Mouse (Mus musculus): Measurements from ENCODE around the gene Tlr5. TPM values are rescaled to one million over a fixed set of nuclear protein-coding genes. Genes with fewer than 3 reads are reported as not detected.

The Tlr5 gene
- 0.33 and 0.42 TPM in 2 replicates for polyA plus RNA-seq (2016; fragmentation: Nextera tagmentation; extraction: Ambion mirVana)

- Histone ChIP-seq H3K27ac (peak within 1 kb of the TSS; percentile 84), H3K4me3 (peak within 1 kb of the TSS; percentile 56), H3K27me3 (ENCODE audit: insufficient read depth, poor library complexity, severe bottlenecking) (peaks cover 50% of the 10 kb centered on the region), H3K4me1 (replicated peaks) (peaks cover 53% of the 10 kb centered on the region), H3K36me3 (no peaks in the 10 kb centered on the region), H3K9me3 (no peaks in the 10 kb centered on the region)
- DNase-seq (ENCODE audit: low spot score): peak; percentile 64
- 22% methylated on average over 21 of the region's 21 CpGs for WGBS
These were observed at the start of gene Tlr5 for GRCm38 (mm10) chr1:182954287-182955046. TSS of gene Tlr5 (plus strand) at chr1:182954788.

GRCm38 (mm10) chr1:182905669-182906068 is 48.9 kb upstream of the Tlr5 start:
- peaks cover 30% of the 10 kb centered on the region for H3K4me1 ChIP-seq (replicated peaks)
- H3K4me3 ChIP-seq: no peak overlapping the region
- H3K36me3 ChIP-seq: no peaks in the 10 kb centered on the region
- 88% methylated on average over 3 of the region's 3 CpGs for WGBS
- DNase-seq (ENCODE audit: low spot score): no peak
- no peaks in the 10 kb centered on the region for H3K9me3 ChIP-seq
- no peaks in the 10 kb centered on the region for H3K27me3 ChIP-seq (ENCODE audit: insufficient read depth, poor library complexity, severe bottlenecking)
- no peak overlapping the region for H3K27ac ChIP-seq

- Histone ChIP-seq H3K4me1 (replicated peaks) (peaks cover 30% of the 10 kb centered on the region), H3K4me3 (no peak overlapping the region), H3K27ac (peak overlapping the region; percentile 76), H3K36me3 (no peaks in the 10 kb centered on the region), H3K27me3 (ENCODE audit: insufficient read depth, poor library complexity, severe bottlenecking) (no peaks in the 10 kb centered on the region), H3K9me3 (peaks cover 7% of the 10 kb centered on the region; the same call in 1 of the 2 replicates)
- WGBS: 10% methylated on average over 14 of the region's 14 CpGs
- peak; percentile 87 for DNase-seq (ENCODE audit: low spot score)
These were observed 46.2 kb upstream of the Tlr5 start for GRCm38 (mm10) chr1:182908050-182909036.

- Histone ChIP-seq H3K9me3 (peaks cover 7% of the 10 kb centered on the region; the same call in 1 of the 2 replicates), H3K27me3 (ENCODE audit: insufficient read depth, poor library complexity, severe bottlenecking) (no peaks in the 10 kb centered on the region), H3K4me1 (replicated peaks) (peaks cover 30% of the 10 kb centered on the region), H3K36me3 (no peaks in the 10 kb centered on the region), H3K27ac (peak overlapping the region; percentile 76), H3K4me3 (no peak overlapping the region)
- 46% methylated on average over 3 of the region's 3 CpGs for WGBS
- DNase-seq (ENCODE audit: low spot score): peak; percentile 13
These were observed 45.5 kb upstream of the Tlr5 start for GRCm38 (mm10) chr1:182909066-182909465.

- Histone ChIP-seq H3K36me3 (no peaks in the 10 kb centered on the region), H3K9me3 (peaks cover 7% of the 10 kb centered on the region; the same call in 1 of the 2 replicates), H3K4me1 (replicated peaks) (peaks cover 30% of the 10 kb centered on the region), H3K27ac (peak overlapping the region; percentile 76), H3K4me3 (no peak overlapping the region), H3K27me3 (ENCODE audit: insufficient read depth, poor library complexity, severe bottlenecking) (no peaks in the 10 kb centered on the region)
- 80% methylated on average over 5 of the region's 5 CpGs for WGBS
- no peak for DNase-seq (ENCODE audit: low spot score)
These were observed 45.0 kb upstream of the Tlr5 start for GRCm38 (mm10) chr1:182909596-182909995.

GRCm38 (mm10) chr1:182912591-182912990 is 42.0 kb upstream of the Tlr5 start:
- no peak overlapping the region for H3K4me3 ChIP-seq
- no peaks in the 10 kb centered on the region for H3K27me3 ChIP-seq (ENCODE audit: insufficient read depth, poor library complexity, severe bottlenecking)
- H3K36me3 ChIP-seq: no peaks in the 10 kb centered on the region
- DNase-seq (ENCODE audit: low spot score): no peak
- H3K9me3 ChIP-seq: peaks cover 7% of the 10 kb centered on the region; the same call in 1 of the 2 replicates
- 75% methylated on average over 2 of the region's 2 CpGs for WGBS
- H3K27ac ChIP-seq: no peak overlapping the region
- H3K4me1 ChIP-seq (replicated peaks): peaks cover 21% of the 10 kb centered on the region

- Histone ChIP-seq H3K36me3 (no peaks in the 10 kb centered on the region), H3K9me3 (peaks cover 7% of the 10 kb centered on the region; the same call in 1 of the 2 replicates), H3K27me3 (ENCODE audit: insufficient read depth, poor library complexity, severe bottlenecking) (no peaks in the 10 kb centered on the region), H3K4me1 (replicated peaks) (peaks cover 16% of the 10 kb centered on the region), H3K4me3 (no peak overlapping the region), H3K27ac (no peak overlapping the region)
- WGBS: 87% methylated on average over 4 of the region's 4 CpGs
- DNase-seq (ENCODE audit: low spot score): no peak
These were observed 40.3 kb upstream of the Tlr5 start for GRCm38 (mm10) chr1:182914121-182914908.

GRCm38 (mm10) chr1:182916166-182916565 is 38.4 kb upstream of the Tlr5 start:
- Histone ChIP-seq H3K27ac (no peak overlapping the region), H3K4me3 (no peak overlapping the region), H3K36me3 (no peaks in the 10 kb centered on the region), H3K9me3 (peaks cover 7% of the 10 kb centered on the region; the same call in 1 of the 2 replicates), H3K4me1 (replicated peaks) (peaks cover 11% of the 10 kb centered on the region), H3K27me3 (ENCODE audit: insufficient read depth, poor library complexity, severe bottlenecking) (no peaks in the 10 kb centered on the region)
- 92% methylated on average over 5 of the region's 5 CpGs for WGBS
- DNase-seq (ENCODE audit: low spot score): no peak

GRCm38 (mm10) chr1:182918718-182919346 is 35.8 kb upstream of the Tlr5 start:
- Histone ChIP-seq H3K27ac (peak overlapping the region; percentile 53), H3K4me3 (no peak overlapping the region), H3K9me3 (no peaks in the 10 kb centered on the region), H3K27me3 (ENCODE audit: insufficient read depth, poor library complexity, severe bottlenecking) (no peaks in the 10 kb centered on the region), H3K36me3 (no peaks in the 10 kb centered on the region), H3K4me1 (replicated peaks) (peaks cover 21% of the 10 kb centered on the region)
- no peak for DNase-seq (ENCODE audit: low spot score)
- WGBS: 48% methylated on average over 8 of the region's 8 CpGs

GRCm38 (mm10) chr1:182922824-182923223 is 31.8 kb upstream of the Tlr5 start:
- no peak for DNase-seq (ENCODE audit: low spot score)

GRCm38 (mm10) chr1:182926465-182926864 is 28.1 kb upstream of the Tlr5 start:
- Histone ChIP-seq H3K36me3 (no peaks in the 10 kb centered on the region), H3K4me1 (replicated peaks) (peaks cover 11% of the 10 kb centered on the region), H3K27ac (no peak overlapping the region), H3K4me3 (no peak overlapping the region), H3K9me3 (no peaks in the 10 kb centered on the region), H3K27me3 (ENCODE audit: insufficient read depth, poor library complexity, severe bottlenecking) (no peaks in the 10 kb centered on the region)
- DNase-seq (ENCODE audit: low spot score): no peak
- WGBS: 89% methylated on average over 6 of the region's 6 CpGs

More at GRCm38 (mm10) chr1:182922824-182923223, 31.8 kb upstream of the Tlr5 start:
- Histone ChIP-seq H3K4me3 (no peak overlapping the region), H3K4me1 (replicated peaks) (peaks cover 21% of the 10 kb centered on the region), H3K27ac (peak overlapping the region; percentile 69), H3K9me3 (no peaks in the 10 kb centered on the region), H3K36me3 (no peaks in the 10 kb centered on the region), H3K27me3 (ENCODE audit: insufficient read depth, poor library complexity, severe bottlenecking) (no peaks in the 10 kb centered on the region)
- 65% methylated on average over 4 of the region's 4 CpGs for WGBS
